Mouse (Mus musculus): ENCODE measurements around the gene Fkbp8.

Fkbp8 gene

GRCm38 (mm10) chr8:70528182-70528797, 766 bp downstream of the Fkbp8 start:
- no peak for DNase-seq (ENCODE audit: low spot score in 2 of 2)

GRCm38 (mm10) chr8:70529299-70529698, 1.8 kb downstream of the Fkbp8 start:
- no peak for DNase-seq (ENCODE audit: low spot score in 2 of 2)

GRCm38 (mm10) chr8:70529741-70530161, 2.2 kb downstream of the Fkbp8 start:
- no peak for DNase-seq (ENCODE audit: low spot score in 2 of 2)

GRCm38 (mm10) chr8:70530314-70530713, 2.8 kb downstream of the Fkbp8 start:
- no peak for DNase-seq (ENCODE audit: low spot score in 2 of 2)

- DNase-seq (ENCODE audit: low spot score in 2 of 2) = no peak
These were observed 6.8 kb downstream of the Fkbp8 start for GRCm38 (mm10) chr8:70534281-70534680.

- no peak for DNase-seq (ENCODE audit: low spot score in 2 of 2)
These were observed 7.7 kb downstream of the Fkbp8 start for GRCm38 (mm10) chr8:70535221-70535620.

GRCm38 (mm10) chr8:70535701-70536100, 8.2 kb downstream of the Fkbp8 start:
- DNase-seq (ENCODE audit: low spot score in 2 of 2) = no peak

GRCm38 (mm10) chr8:70538024-70538579, 10.6 kb downstream of the Fkbp8 start:
- no peak for DNase-seq (ENCODE audit: low spot score in 2 of 2)

GRCm38 (mm10) chr8:70538633-70539076, 11.1 kb downstream of the Fkbp8 start:
- DNase-seq (ENCODE audit: low spot score in 2 of 2) = peak; percentile 99

- DNase-seq (ENCODE audit: low spot score in 2 of 2) = peak; percentile 99
These were observed 11.7 kb downstream of the Fkbp8 start, which contains the start of gene Ell for GRCm38 (mm10) chr8:70539077-70539813. Gene Ell (plus strand): TSS chr8:70539457.

- DNase-seq (ENCODE audit: low spot score in 2 of 2) = no peak
These were observed 12.5 kb downstream of the Fkbp8 start for GRCm38 (mm10) chr8:70540013-70540506.

- no peak for DNase-seq (ENCODE audit: low spot score in 2 of 2)
These were observed 13.1 kb downstream of the Fkbp8 start for GRCm38 (mm10) chr8:70540507-70541071.

GRCm38 (mm10) chr8:70541081-70541480, 13.6 kb downstream of the Fkbp8 start:
- no peak for DNase-seq (ENCODE audit: low spot score in 2 of 2)

GRCm38 (mm10) chr8:70544200-70544687, 16.7 kb downstream of the Fkbp8 start:
- no peak for DNase-seq (ENCODE audit: low spot score in 2 of 2)

GRCm38 (mm10) chr8:70546412-70546811, 18.9 kb downstream of the Fkbp8 start:
- DNase-seq (ENCODE audit: low spot score in 2 of 2) = no peak

GRCm38 (mm10) chr8:70547762-70548161, 20.2 kb downstream of the Fkbp8 start:
- DNase-seq (ENCODE audit: low spot score in 2 of 2) = no peak

GRCm38 (mm10) chr8:70549412-70550184, 22.1 kb downstream of the Fkbp8 start:
- DNase-seq (ENCODE audit: low spot score in 2 of 2) = no peak

- no peak for DNase-seq (ENCODE audit: low spot score in 2 of 2)
These were observed 24.1 kb downstream of the Fkbp8 start for GRCm38 (mm10) chr8:70551558-70552161.

- no peak for DNase-seq (ENCODE audit: low spot score in 2 of 2)
These were observed 25.3 kb downstream of the Fkbp8 start for GRCm38 (mm10) chr8:70552836-70553235.

- DNase-seq (ENCODE audit: low spot score in 2 of 2) = no peak
These were observed 26.2 kb downstream of the Fkbp8 start for GRCm38 (mm10) chr8:70553740-70554139.

All from frontal cortex, postnatal 36 days (tissue).